Mouse (Mus musculus) urinary bladder, postnatal 10 days (tissue): ENCODE data around the gene Olfr482.

Source experiments
- DNase-seq: peaks from one replicate; pipeline ENCODE4 v3.0.0; 2022; ENCODE audit warnings: low spot score

The Olfr482 gene

DNA sequence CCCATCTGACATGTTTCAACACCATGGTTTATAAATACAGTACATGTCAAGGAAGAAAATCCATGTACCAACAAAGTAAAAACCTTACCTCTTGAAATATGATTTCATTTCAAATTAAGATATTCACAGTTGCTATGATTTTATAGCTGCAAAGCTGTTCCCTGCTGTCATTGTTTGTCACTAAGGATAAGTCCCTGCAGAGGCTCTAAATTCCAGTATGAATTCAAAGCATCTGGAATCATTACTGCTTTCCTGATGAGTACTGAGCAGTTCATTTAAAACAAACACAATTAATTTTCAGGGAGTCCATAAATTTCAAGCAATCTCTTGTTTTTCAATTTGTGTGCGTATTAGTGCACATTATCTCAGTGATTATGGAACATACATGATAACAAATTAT lies at the start of gene Olfr482:
Gene Olfr482 (minus strand): TSS at position 101 of the 400 bp plus-strand sequence.
- DNase-seq: no peak

- no peak for DNase-seq
Observed at GRCm38 (mm10) chr7:108127349-108127748, 30.0 kb upstream of the Olfr482 start, which contains the start of gene Olfr484. Olfr484 (minus strand) TSS chr7:108127449.

- DNase-seq: no peak
Observed at GRCm38 (mm10) chr7:108121416-108121815, 24.0 kb upstream of the Olfr482 start.

DNA sequence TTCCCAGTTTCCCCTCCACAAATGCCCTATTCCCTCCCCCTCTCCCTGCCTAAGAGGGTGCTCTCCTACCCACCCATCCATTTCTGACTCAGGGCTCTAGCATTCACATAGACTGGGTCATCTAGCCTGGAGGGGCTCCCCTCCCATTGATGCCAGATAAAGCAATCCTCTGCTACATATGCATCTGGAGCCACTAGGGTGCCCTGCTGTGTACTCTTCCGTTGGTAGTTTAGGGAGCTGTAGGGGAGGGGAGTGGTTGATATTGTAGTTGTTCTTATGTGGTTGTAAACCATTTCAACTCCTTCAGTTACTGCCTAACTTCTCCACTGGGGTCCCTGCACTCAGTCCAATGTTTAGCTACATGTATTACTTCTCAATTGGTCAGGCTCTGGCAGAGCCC lies 23.3 kb upstream of the Olfr482 start:
- no peak for DNase-seq

DNA sequence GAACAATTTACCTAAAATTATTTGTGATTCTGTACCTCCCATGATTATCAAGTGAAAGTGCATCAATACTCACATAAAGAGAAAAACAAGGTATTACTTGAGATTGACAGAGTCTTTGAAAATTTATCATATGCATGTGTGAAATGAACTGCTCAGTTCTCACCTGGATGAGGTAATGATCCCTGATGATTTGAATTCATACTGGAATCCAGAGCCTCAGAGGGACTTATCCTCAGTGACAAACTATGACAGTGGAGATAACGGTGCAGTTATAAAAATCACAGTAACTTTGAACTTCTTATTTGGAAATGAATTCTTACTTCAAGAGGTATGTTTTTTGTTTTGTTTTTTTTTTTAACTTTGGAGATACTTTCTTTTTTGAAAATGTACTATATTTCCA lies 3.2 kb upstream of the Olfr482 start, which contains the start of gene Olfr483:
Gene Olfr483 (plus strand): TSS at position 301 of the 400 bp plus-strand sequence.
- no peak for DNase-seq

GRCm38 (mm10) chr7:108079555-108079954 lies 17.8 kb downstream of the Olfr482 start, which contains the start of gene Olfr481:
Olfr481 (plus strand) TSS chr7:108079855.
- DNase-seq: no peak

GRCm38 (mm10) chr7:108067246-108067645 lies 30.1 kb downstream of the Olfr482 start, which contains the start of gene Olfr480:
Olfr480 (minus strand) TSS chr7:108067346.
- no peak for DNase-seq

GRCm38 (mm10) chr7:108050393-108050792 lies 47.0 kb downstream of the Olfr482 start, which contains the start of gene Olfr479:
Olfr479 (plus strand) TSS chr7:108050693.
- no peak for DNase-seq
